Mouse (Mus musculus): Measurements from ENCODE around the gene Chad.

Chad gene

GRCm38 (mm10) chr11:94564437-94565150 lies at the start of gene Chad:
Gene Chad, plus strand, starts transcription at chr11:94565047.
- DNase-seq (ENCODE audit: low read depth, low spot score) = no peak

GRCm38 (mm10) chr11:94521219-94521843 lies 43.5 kb upstream of the Chad start, which contains the start of gene Mycbpap:
Gene Mycbpap, minus strand, starts transcription at chr11:94521742.
- peak; percentile 49 for DNase-seq (ENCODE audit: low read depth, low spot score)

- DNase-seq (ENCODE audit: low read depth, low spot score) = no peak
Measured at GRCm38 (mm10) chr11:94526171-94526879, 38.5 kb upstream of the Chad start.

- no peak for DNase-seq (ENCODE audit: low read depth, low spot score)
Measured at GRCm38 (mm10) chr11:94528879-94529278, 36.0 kb upstream of the Chad start.

GRCm38 (mm10) chr11:94533171-94533570 lies 31.7 kb upstream of the Chad start:
- DNase-seq (ENCODE audit: low read depth, low spot score) = no peak

GRCm38 (mm10) chr11:94538733-94539292 lies 26.0 kb upstream of the Chad start:
- DNase-seq (ENCODE audit: low read depth, low spot score) = no peak

- no peak for DNase-seq (ENCODE audit: low read depth, low spot score)
Measured at GRCm38 (mm10) chr11:94539761-94540160, 25.1 kb upstream of the Chad start.

- DNase-seq (ENCODE audit: low read depth, low spot score) = no peak
Measured at GRCm38 (mm10) chr11:94542400-94542799, 22.4 kb upstream of the Chad start.

- no peak for DNase-seq (ENCODE audit: low read depth, low spot score)
Measured at GRCm38 (mm10) chr11:94543344-94543743, 21.5 kb upstream of the Chad start.

- peak; percentile 62 for DNase-seq (ENCODE audit: low read depth, low spot score)
Measured at GRCm38 (mm10) chr11:94543932-94544331, 20.9 kb upstream of the Chad start.

GRCm38 (mm10) chr11:94544422-94544821 lies 20.4 kb upstream of the Chad start:
- DNase-seq (ENCODE audit: low read depth, low spot score) = no peak

- DNase-seq (ENCODE audit: low read depth, low spot score) = no peak
Measured at GRCm38 (mm10) chr11:94546381-94546780, 18.5 kb upstream of the Chad start.

GRCm38 (mm10) chr11:94547271-94547670 lies 17.6 kb upstream of the Chad start:
- no peak for DNase-seq (ENCODE audit: low read depth, low spot score)

GRCm38 (mm10) chr11:94548041-94548784 lies 16.6 kb upstream of the Chad start:
- DNase-seq (ENCODE audit: low read depth, low spot score) = no peak

- DNase-seq (ENCODE audit: low read depth, low spot score) = peak; percentile 89
Measured at GRCm38 (mm10) chr11:94548888-94549690, 15.8 kb upstream of the Chad start, which contains the start of gene Rsad1. Gene Rsad1, minus strand, starts transcription at chr11:94549255.

- no peak for DNase-seq (ENCODE audit: low read depth, low spot score)
Measured at GRCm38 (mm10) chr11:94549691-94550441, 15.0 kb upstream of the Chad start.

GRCm38 (mm10) chr11:94550442-94550744 lies 14.5 kb upstream of the Chad start:
- no peak for DNase-seq (ENCODE audit: low read depth, low spot score)

- no peak for DNase-seq (ENCODE audit: low read depth, low spot score)
Measured at GRCm38 (mm10) chr11:94558226-94558625, 6.6 kb upstream of the Chad start.

GRCm38 (mm10) chr11:94563383-94563782 lies 1.5 kb upstream of the Chad start:
- no peak for DNase-seq (ENCODE audit: low read depth, low spot score)

- DNase-seq (ENCODE audit: low read depth, low spot score) = no peak
Measured at GRCm38 (mm10) chr11:94563821-94564220, 1.0 kb upstream of the Chad start.

Data from retina, postnatal 7 days (tissue).